Mouse (Mus musculus) adipocyte (in vitro differentiated cells): ENCODE data around the gene Ralgds.
"Not testable (repeated sequence)": the region's sequence is repeated elsewhere in the genome, so short reads cannot be mapped to it uniquely, and the experiment has no call there.

Experiments used
- DNase-seq: peaks from one replicate; pipeline ENCODE4 v3.0.0-alpha.2; 2016; ENCODE audit warnings: low spot score

The Ralgds gene

DNA sequence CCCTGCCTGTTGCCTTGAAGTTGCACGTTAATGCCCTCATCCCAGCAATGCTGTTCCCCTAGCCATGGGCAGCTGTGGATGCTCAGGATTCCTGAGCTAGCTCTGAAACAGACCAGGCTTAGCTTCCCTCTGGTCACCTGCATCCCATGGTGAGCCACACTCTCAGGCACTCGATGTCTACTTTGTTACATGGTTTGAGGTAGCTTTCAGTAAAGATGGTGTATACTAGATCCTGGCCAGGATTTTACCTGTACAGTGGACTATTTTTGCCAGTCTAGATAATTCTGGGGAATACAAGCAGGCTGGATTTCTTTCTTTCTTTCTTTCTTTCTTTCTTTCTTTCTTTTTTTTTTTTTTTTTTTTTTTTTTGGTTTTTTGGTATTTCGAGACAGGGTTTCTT lies 7.1 kb upstream of the Ralgds start, which contains the start of gene Gm10134:
TSS of gene Gm10134 (plus strand) at position 301 of the 400 bp plus-strand sequence.
- DNase-seq = no peak

DNA sequence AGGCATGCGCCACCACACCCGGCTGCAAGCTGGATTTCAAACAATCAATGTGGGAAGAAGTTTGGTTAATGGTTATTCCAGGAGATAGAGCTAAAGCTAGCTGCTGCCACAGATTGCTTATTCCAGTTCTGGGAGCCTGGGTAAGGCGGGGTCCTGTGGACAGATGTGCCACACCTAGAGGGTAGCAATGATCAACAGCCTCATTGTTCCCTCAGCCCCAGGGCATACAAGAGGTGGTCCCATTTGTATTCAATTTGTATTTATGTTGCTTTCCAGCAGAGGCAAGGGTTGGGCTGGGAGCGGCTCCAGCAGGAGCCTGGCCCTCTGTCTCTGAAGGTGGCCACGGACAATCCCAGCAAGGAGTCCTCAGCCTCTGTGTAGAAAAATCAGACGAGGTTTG lies 6.6 kb upstream of the Ralgds start:
- DNase-seq = no peak

DNA sequence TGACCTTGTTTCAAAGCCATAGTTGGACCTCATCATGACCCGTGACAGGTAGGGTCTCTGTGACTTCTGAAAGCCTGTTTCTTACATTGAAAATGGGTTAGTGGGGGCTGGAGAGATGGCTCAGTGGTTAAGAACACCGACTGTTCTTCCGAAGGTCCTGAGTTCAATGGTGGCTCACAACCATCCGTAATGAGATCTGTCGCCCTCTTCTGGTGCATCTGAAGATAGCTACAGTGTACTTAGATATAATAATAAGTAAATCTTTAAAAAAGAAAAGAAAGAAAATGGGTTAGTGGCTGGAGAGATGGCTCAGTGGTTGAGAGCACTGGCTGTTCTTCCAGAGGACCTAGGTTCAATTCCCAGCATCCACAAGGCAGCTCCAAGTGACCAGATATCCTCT lies 1.3 kb upstream of the Ralgds start:
- DNase-seq = not testable (repeated sequence)

DNA sequence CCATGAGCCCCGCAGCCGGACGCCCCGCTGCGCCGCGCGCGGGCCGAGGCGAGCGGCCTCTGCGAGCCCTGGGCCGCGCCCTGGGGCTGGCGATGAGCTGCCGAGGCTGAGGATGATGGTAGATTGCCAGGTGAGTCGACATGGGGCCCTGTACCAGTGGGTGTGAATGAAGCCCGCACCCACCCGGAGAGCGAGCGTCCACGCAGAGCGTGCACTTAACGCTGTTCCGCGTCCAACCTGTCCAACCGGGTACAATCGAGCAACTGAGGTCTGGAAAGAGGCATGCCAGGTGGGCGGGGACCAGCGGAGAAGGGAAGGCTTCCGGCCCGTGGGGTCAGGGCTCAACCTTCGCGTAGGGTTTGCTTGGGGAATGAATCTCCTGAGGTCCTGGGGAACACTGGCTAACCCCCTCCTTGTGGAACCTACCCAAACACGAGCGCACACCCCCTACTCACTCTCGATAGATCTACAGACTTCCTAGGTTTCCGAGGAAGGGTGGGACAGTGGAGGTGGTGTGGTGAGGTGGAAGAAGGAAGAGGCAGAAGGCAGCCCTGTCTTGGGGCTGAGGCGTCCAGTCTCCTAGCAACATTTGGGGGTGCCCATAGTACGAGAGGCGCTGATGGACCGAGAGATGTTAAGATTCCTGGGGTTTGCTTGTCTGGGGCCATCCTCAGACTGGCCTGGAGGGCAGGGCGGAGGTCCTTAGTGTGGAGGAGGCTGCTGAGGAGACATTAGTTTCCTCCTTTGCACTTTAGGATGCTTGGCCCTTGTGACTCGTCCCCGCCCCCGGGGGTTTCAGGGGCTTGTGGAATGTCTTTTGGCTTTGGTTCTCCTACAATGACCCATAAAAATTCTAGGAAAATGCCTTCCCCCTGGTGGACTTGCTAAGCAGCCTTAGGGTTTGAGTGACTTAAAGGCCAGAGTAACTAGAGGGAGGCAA lies 776 bp downstream of the Ralgds start:
- no peak for DNase-seq

DNA sequence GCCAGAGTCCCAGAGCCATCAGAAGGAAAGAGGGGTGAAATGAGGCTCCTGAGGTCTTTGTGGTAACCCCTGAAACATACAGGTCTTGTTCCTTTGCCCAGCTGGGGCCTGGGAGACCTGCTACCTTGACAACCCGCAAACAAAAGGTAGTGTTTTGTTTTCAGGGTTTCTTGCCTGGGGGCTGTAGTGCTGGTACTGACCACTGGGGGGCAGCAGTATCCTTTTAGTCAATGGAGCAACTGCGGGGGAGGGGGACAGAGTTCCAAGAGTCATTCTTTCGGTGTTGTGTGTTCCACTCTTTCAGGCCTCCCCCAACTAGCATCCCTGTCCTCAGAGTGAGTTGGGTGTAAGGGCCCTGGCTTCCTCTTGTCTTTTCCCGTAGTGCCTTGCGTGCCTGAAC lies 1.6 kb downstream of the Ralgds start:
- peak; percentile 79 for DNase-seq

DNA sequence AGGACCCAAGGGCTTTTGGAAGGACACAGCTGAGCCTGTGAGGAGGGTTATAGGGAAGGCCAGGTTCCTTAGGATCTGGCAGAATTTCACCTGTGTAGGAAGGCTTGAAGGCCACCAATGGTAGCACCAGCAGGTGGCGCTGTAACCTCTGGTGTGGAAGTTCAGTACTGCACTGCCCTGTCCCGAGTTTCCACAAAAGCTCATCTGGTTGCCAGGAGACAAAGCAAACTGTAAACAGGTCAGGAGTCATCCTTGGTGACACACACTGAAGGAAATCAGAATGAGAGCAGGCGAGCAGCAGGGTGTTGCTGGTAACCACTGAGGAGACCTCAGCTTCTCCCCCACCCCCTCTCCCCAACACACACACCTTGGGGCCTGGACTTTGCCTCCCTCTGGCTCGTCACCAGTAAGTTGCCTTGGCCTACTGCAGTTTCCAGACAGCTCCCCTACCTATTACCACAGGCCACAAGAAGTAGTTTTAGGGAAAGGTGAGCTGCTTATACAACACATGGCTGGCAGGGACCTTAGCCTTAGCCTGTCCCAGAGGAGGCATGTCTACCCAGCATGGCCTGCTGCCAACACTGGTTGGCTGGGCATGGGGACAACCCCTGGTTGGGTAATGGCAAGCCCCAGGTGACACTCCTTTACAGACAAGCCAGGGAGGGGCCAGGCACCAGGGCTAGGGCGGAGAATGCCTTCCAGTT lies 4.4 kb downstream of the Ralgds start:
- peak; percentile 96 for DNase-seq

DNA sequence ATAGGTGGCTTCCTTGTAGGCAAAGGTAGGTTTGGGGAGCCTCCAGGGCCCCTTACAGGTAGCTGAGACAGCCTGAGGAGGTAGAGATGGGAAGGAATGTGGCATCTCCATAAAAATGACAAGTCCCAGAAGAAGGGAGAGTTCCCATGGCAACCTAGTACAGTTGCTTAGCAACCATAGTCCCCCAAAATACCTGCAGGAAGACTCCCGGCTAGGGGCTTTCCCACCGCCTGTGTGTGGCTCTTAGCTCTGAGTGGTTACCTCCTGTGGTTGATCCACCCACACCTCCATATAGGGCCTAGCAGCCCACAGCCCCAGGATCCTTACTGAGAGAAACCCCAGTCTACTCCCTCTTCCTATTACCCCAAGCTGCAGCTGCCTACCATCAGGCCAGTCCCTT lies 5.3 kb downstream of the Ralgds start:
- DNase-seq = no peak

DNA sequence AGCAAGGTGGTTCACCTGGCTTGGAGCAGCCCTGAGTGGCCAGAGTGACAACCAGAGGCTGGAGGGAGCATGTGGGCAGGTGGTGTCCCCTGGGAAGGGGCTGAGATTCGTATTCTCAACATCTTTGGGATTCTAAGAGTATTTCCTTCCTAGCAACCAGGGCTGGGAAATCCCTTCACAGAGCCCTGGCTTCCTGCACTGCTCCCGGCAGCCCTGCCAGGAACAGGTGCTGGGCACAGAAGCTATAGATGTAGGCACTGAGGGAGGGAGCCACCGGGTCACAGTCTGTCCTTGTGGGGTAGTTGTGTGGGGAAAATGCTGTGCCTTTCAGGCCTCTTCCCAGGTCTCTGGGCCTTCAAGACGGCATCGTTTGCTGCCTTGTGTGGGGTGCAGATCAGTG lies 7.7 kb downstream of the Ralgds start:
- no peak for DNase-seq

DNA sequence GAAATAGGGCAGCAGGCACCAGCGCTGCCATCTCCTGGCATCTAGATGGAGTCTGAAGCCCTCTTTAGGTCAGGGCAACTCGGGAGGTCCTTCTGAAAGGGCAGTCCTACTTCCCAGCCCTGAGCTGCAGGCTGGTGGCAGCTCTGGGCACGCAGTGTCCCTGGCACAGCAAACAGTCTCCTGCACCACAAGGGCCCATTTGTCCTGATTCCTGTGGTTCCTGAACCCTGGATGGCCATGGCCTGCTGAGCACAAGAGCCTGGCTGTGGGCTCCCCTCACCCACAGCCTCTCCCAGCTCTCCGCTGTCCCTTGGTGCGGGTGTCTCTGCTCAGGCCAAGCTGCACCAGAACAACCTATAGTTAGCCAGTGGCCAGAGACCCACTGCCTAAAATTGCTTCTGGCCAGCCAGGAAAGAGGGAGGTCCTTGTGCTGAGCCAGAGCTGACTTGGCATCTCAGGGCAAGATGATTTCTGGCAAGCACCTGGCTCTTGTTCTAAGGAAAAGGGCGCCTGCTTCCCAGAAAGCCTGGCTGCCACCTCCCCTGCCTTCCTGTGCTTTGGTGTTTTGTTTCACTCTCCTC lies 8.7 kb downstream of the Ralgds start:
- peak; percentile 70 for DNase-seq

DNA sequence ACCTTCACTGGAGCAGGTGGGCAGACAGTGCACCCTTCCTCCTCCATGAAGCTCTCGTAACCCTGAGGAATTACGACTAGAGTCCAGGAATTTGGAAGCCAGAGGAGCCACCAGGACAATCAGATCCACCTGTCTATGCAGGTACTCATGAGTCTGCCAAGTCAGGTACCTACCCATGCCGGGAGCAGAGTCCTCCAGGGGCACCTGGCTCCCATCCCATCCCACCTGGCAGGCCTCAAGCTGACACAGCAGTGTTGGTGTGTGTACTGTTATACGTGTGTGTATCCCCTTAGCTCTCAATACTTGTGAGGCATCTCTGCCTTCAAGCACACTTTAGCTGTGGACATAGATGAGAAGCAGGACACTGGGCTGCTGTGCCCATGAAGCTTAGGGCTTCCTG lies 9.2 kb downstream of the Ralgds start:
- DNase-seq = no peak

DNA sequence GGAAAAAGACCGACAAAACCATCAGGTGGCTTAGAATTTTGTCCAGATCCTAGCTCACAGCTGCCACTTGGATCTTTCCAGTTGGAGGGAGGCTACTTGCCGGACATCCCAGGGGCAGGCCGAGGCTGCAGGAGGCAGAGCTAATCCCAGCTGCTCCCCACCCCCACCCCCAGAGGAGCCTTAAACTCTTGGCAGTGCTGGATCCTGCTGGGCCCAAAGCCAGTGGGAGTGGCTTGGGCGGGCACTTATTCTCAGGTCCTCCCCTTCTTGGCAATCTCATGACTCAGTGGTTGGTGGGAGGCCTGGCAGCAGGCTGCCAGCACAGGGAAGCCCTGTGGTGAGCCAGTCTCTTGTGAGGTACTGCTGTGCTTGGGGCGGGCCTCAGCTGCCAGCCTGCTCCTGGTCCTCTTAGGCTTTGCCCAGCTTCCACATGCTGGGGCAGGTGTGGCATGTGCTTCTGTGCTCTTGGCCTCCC lies 10.8 kb downstream of the Ralgds start:
- peak; percentile 97 for DNase-seq

DNA sequence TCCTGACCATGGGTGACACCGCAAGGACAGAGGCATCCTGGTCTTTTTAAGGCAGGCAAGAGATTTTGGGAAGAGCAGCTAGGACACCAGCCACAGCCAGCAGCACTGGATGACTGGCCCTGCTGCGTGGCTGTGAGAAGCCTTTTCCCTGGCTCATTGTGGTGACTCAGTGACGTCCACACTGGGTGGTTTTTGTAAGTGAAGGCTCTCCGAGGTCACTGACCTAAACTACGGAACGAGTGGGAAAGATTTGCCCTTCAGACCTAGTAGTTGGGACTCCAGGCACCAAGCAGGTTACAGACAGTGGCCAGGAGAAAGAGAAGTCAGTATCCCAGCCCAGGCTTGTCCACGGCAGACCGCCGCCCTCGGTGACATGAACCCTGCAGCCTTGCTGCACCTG lies 11.5 kb downstream of the Ralgds start:
- peak; percentile 41 for DNase-seq

DNA sequence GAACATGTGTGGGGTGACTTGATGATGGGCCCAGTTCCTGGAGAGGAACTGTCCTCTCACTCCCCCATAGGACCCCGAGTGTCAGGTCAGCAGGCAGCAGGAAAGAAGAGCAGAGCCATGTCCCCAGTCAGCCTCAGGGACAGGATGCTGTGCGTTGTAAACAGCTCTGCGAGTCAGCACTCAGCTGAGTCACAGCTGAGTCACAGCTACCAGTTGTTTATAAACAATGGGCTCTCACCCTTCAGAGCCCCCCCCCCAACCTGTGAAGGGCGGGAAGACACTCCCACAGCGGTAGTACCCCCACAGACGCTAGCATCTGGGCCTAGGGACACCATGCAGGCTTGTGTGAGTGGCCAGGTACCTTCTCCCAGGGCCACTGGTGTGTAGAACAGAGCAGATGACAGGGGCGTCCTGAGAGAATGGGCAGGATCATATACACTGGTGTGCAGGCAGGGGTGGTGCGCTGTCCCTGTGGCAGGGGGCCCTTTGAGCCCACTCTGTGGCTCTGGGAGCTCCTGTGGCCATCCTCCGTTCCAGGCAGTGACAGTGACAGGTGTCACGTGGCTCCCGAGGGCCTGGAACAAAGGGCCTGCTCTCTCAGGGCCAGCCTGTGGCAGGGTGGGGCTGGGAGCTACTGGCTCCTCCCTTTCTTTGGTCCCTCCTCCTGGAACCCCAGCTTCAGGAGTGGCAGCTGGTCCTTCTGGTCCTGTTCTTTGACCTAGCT lies 12.5 kb downstream of the Ralgds start:
- peak; percentile 86 for DNase-seq

DNA sequence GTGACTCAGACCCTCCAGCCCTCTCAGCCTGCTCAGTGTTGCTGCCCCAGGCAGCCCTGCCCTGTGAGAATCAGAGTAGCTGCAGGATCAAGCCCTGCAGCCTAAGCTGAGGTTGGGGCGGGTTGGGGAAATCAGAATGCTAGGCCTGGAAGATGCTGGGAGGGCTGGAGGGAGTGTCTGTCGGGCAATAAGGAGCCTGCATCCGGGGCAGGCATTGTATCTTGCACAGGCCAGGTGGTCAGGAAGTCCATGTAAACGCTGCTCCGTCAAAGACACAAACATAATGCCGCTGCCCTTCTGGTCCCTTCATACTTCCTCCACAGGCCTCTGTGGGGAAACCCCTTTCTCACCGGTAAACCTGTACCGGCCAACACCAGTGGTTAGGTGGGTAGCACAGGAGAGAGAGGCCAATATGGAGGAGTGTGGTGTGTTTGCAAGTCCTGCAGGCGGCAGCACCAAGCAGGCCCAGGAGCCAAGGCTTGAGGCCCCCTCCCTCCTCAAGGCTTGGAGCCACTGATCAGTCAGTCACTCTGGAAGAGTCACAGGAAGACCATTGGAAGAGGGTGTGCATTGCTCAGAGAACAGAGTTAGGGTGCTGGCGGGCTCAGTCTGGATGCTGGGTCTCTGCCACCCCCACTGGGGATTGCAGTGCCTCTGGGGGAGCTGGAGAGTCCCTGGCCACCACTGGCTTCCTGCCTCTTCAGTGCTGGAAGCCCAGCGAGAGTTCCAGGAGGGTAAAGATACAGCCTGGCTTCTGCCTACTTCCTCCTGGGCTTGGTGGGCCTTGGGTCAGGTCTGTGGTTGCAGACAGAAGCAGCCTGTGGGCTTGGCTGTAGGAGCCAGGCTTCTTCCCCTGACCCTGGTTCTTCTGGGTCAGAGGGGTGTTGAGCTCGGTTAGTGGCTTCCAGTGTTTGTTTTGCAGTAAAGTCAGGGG lies 13.3 kb downstream of the Ralgds start:
- DNase-seq = peak; percentile 53

DNA sequence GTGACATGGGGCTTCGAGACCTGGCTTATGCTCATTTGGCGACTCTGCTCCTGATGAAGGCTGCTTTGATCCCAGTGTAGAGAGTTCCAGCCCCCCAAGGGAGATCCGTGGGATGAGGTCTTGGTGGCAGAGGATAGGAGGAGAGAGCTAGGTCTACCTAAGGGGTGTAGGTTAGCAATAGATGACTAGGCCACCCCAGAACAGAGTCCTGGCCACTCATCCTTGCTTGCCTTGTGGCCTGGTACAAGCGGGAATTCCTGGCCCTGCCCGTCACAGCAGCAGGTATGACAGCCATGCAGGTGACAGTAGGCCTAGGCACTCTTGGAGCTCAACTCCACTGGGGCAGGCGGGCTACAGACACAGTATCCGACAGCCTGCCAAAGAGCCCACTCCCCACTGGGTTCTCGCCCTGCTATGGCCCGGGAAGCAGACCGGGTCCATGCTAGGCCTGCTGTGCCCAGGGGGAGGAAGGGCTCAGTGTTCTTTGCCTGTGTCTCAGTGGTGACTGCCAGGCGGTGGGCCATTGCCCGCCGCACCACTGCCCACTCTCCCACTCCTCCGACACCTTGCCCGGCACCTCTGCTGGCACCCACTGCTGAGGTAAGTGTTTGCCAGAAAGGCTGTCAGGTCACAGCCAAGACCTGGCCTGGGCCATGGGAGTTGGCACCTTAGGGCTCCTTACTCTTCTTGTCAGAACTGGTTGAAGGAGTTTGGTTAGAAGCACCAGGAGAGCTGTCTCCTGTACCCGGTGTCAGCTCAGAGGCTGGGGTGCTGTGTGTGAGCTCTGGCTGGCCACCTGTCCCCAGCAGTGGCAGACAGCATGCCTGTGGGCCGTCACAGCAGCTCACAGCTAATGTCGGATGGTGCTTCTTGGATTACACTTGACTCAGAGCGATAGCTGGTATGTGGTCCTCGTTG lies 14.8 kb downstream of the Ralgds start:
- DNase-seq = no peak

DNA sequence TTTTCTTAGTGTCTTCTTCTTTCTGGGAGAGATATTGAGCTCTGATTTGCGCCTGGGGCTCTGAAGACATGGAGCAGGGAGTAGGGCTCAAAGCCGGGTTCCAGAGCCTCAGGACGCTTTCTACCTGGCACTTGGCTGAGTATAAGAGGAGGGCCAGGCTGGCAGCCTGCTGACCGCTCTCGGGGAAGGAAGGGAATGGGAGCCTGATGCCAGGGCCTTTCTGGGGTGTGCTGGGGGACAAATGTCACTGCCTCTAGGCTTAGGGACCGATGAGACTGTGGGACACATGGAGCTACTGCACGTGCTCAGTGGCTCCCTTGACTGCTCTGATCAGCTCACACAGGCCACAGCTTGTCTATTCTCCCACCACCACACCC lies 15.4 kb downstream of the Ralgds start:
- no peak for DNase-seq

DNA sequence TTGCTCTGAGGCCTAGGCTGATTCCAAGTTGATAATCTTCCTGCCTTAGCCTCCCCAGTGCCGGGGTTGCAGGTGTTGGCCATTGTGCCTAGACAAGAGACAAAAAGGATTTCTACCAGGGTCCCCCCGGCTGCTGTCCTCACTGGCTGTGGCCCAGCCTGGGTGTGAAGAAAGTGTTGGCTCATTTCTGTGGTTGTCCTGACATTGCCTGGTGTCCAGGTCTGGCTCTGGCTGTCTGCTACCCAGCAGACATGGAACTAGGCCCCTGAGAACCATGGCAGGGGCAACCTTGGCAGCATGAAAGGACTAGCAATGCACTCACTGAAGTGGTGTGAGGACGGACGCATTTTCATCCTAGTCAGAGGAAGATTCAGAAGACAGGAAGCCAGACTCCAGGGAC lies 16.9 kb downstream of the Ralgds start:
- peak; percentile 35 for DNase-seq

DNA sequence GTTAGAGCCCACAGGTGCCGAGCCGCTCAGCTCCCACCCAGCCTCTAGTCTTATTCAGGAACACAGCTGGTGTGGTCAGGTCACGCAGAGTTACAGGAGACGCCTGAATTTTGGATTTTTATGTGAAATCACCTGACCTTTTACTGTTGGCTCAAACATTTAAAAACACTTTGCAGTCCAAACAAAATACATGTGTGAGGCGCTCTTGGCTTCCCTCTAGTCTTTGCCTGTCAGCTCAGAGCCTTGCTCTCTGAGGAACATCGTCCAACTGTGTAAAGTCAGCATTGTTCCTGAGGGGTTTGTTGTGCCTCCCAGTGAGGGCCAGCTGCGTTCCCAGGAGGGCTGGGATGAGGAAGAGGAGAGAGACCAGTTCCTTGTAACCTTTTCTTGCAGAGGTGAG lies 17.4 kb downstream of the Ralgds start:
- DNase-seq = peak; percentile 84

DNA sequence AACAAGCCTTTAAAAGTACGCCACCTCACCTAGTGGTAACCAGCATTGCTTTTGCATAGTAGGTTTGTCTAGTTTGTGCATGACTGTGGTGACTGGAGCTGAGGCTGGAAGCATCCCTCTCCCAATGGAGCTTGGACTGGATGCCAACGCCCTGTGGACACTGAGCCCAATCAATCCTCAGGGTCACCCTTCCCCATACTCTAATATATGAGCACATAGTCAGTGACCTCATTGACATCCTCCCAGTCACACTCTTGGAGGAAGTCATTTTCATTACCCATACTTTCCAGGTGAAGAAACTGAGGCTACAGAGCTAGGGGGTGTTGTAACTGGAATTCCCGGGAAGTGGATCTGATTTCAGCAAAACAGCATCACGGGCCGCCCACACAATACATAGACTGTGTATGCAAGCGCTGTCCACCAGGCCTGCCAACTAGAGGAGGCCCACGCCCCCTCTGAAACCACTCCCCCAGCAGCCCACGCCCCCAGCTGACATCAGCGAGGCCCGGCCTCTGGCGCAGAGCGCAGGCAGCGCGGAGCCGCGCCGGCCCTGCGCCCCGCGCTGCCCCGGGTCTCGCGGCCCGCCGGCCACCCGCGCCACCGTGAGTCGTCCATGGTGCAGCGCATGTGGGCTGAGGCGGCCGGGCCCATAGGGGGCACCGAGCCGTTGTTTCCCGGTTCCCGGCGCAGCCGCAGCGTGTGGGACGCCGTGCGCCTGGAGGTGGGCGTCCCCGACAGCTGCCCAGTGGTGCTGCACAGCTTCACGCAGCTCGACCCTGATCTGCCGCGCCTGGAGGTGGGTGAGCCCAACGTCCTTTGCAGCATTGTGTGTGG lies 20.2 kb downstream of the Ralgds start:
- peak; percentile 94 for DNase-seq
